ENCODE assay signal across 10 mouse cellular contexts in genomic region chr11:83263146-83263545, GRCm38 (mm10). TPM values are rescaled to one million over a fixed set of nuclear protein-coding genes. Genes with fewer than 3 reads are reported as not detected.
A peak's percentile ranks its signal among the peaks of the same experiment; 100 is the strongest.
DNase-seq lines count a peak whose midpoint lies in the region; ATAC-seq lines count a peak whose summit lies in the region.
"Had no signal": no experiment of that assay in that cellular context is flagged by ENCODE, and none has a peak within 500 bp of the region (broad histone marks: within the 10 kb centered on the region; RNA-seq: fewer than 3 reads in every experiment).

No protein-coding gene starts in this region.

- H3K9me3 ChIP-seq in liver, embryonic 15.5 days (replicated peaks) = no peaks in the 10 kb centered on the region

- peak overlapping the region; percentile 93 for H3K27ac ChIP-seq in liver, embryonic 15.5 days (replicated peaks)

- H3K4me2 ChIP-seq in liver, embryonic 15.5 days = peak overlapping the region; percentile 59

- DNase-seq in frontal cortex, postnatal 25 days (ENCODE audit: low spot score in 2 of 2) = no peak
- DNase-seq in A20 (ENCODE audit: low read depth, low spot score) = peak; percentile 56
- peak; percentile 59 for DNase-seq in c-Kit-negative CD71-positive TER-119-positive erythroid progenitor cells, embryonic 14.5 days (ENCODE audit: low read depth, low spot score)
- DNase-seq in left cerebral cortex, postnatal 25 days (ENCODE audit: low spot score in 2 of 2) = no peak
- DNase-seq in lung, postnatal 25 days (ENCODE audit: low spot score) = no peak
- no peak for DNase-seq in urinary bladder, postnatal 10 days (ENCODE audit: low spot score)
- DNase-seq: kidney, postnatal 14 days had no signal

- peaks cover 21% of the 10 kb centered on the region for H3K36me3 ChIP-seq in liver, embryonic 15.5 days (replicated peaks)

- no peaks in the 10 kb centered on the region for H3K27me3 ChIP-seq in liver, embryonic 15.5 days

- ATAC-seq in frontal cortex, adult (ENCODE audit: low TSS enrichment) = 0 out of 2 replicates have a peak, but pooled peaks have one; percentile 55
- ATAC-seq in liver, embryonic 15.5 days (ENCODE audit: insufficient read depth) = peak; percentile 87

- H3K4me3 ChIP-seq in liver, embryonic 15.5 days (replicated peaks) = no peak overlapping the region

- intact Hi-C loops in left cerebral cortex, postnatal 25 days (cut with DNase I) = loop anchor here (5.0 kb wide), 1 partner anchor 346 kb away; no protein-coding TSS in a partner anchor

- H3K4me1 ChIP-seq in liver, embryonic 15.5 days (replicated peaks) = peaks cover 26% of the 10 kb centered on the region

- H3K9ac ChIP-seq in liver, embryonic 15.5 days = no peak overlapping the region

- WGBS in liver, embryonic 15.5 days (ENCODE audit: insufficient replicate concordance) = 27% methylated on average over 3 of the region's 3 CpGs

RNA-seq across cellular contexts. Expression of gene Slfn14, which starts 23.4 kb away (rescaled TPM):
- polyA plus RNA-seq in liver, embryonic 15.5 days (2015; fragmentation: Nextera tagmentation; extraction: Ambion mirVana) = 32.3 and 37.0 TPM in 2 replicates
- total RNA-seq in left cerebral cortex, postnatal 25 days (2021) = not detected
- total RNA-seq: ES-E14 had no signal

RNA-seq across cellular contexts. Expression of gene Ap2b1, which starts 35.7 kb away (rescaled TPM):
- 18.6 and 19.6 TPM in 2 replicates for polyA plus RNA-seq in liver, embryonic 15.5 days (2015; fragmentation: Nextera tagmentation; extraction: Ambion mirVana)
- total RNA-seq in left cerebral cortex, postnatal 25 days (2021) = 100 to 1,000 TPM; 291 to 311 TPM

RNA-seq across cellular contexts. Expression of gene Pex12, which starts 39.2 kb away (rescaled TPM):
- polyA plus RNA-seq in liver, embryonic 15.5 days (2015; fragmentation: Nextera tagmentation; extraction: Ambion mirVana) = 5.1 and 5.4 TPM in 2 replicates
- total RNA-seq in left cerebral cortex, postnatal 25 days (2021) = 10 to 100 TPM in 1 of 2 experiments, 1 to 10 TPM in 1; 9.5 to 11.6 TPM

Comparison
In these comparisons a context has a peak if more than half of its experiments do, and no peak if none do; other contexts are left out.
1. DNase-seq: peak in A20 (single experiment) and c-Kit-negative CD71-positive TER-119-positive erythroid progenitor cells, embryonic 14.5 days (single experiment); none in frontal cortex, postnatal 25 days (0 of 2), left cerebral cortex, postnatal 25 days (0 of 2), lung, postnatal 25 days (single experiment) and urinary bladder, postnatal 10 days (single experiment).